Mouse (Mus musculus) lung, postnatal 0 days (tissue): ENCODE results near the gene Ercc6l2.

Experiments used
- CTCF ChIP-seq: IDR thresholded peaks from 2 replicates; pipeline ENCODE4 v1.5.1; 2016; ENCODE audit warnings: antibody characterized with exemption, mild to moderate bottlenecking
- EP300 ChIP-seq: IDR thresholded peaks from 2 replicates; pipeline ENCODE4 v1.6.1; 2016; ENCODE audit warnings: antibody characterized with exemption, mild to moderate bottlenecking, control low read depth

DNA sequence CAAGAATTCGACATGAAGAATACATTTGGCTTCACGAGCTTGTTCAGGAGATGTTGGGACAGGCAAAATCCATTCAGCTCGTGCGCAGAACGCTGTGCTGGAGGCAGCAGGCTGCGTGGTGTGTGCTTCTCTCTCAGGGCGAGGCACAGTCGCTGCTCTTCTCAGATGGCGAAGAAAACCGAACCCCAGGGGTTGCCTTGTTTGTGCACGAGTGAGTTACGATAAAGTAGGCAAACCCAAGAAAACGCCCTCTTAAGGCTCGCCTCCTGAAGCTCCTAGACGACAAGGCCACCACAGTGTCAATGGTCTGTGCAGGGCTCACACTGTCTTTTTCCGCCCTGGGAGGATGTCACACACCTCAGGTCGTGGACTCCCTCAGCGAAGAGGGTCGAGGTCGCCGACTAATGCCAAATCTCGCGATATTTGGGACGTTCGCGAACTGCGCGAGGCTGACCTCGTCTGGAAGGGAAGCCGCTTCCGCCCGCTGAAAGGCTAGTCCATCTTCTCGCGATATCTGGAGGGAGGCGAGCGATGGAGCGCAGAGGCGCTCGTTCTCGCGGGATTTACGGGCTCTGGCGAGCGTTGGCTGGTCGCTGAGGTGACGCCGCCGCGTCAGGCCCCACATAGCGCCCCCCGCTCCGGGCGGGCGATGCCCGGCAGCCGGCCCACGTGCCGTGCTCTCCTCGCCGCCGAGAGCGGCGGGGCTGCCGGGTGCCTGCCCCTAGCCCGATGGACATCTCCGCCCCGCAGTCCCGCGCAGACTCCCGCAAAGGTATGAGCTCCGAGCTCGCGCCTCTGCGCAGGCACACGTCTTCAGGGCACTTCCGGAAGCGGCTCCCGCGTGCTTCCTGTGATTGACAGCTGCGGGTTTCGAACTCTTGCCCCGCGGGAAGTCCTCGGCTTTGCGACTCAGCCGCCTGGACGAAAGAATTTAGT, at the start of gene Ercc6l2:
- TF ChIP-seq CTCF: peak; percentile 30; the same call in 1 of the 2 replicates
- peak; percentile 93 for TF ChIP-seq EP300
